Mouse (Mus musculus) testis, adult 2 months (tissue): ENCODE data around the gene Itpr2. TPM values are rescaled to one million over a fixed set of nuclear protein-coding genes. Genes with fewer than 3 reads are reported as not detected.

ENCODE experiments used
- H3K27ac ChIP-seq: fragments of 200-500 bp; 2 replicates; pipeline ENCODE4 v1.5.1; 2012; ENCODE audit warnings: low read depth, low read length; ENCODE audit not compliant: control insufficient read depth, insufficient read depth
- H3K27me3 ChIP-seq: fragments of 200-500 bp; 2 replicates; pipeline ENCODE4 v1.6.1; 2012; ENCODE audit warnings: mild to moderate bottlenecking, low read length, moderate library complexity; ENCODE audit not compliant: control insufficient read depth, insufficient read depth
- H3K36me3 ChIP-seq: fragments of 200-500 bp; 2 replicates; pipeline ENCODE4 v1.6.1; 2012; ENCODE audit warnings: mild to moderate bottlenecking, low read length; ENCODE audit not compliant: control insufficient read depth, insufficient read depth
- H3K4me1 ChIP-seq: fragments of 200-500 bp; 2 replicates; pipeline ENCODE4 v1.6.1; 2012; ENCODE audit warnings: low read length; ENCODE audit not compliant: control insufficient read depth, insufficient read depth
- H3K4me3 ChIP-seq: fragments of 200-500 bp; 2 replicates; pipeline ENCODE4 v1.5.1; 2012; ENCODE audit warnings: low read depth, mild to moderate bottlenecking, low read length, moderate library complexity, mixed read lengths; ENCODE audit not compliant: control insufficient read depth
- CTCF ChIP-seq: fragments of 200-500 bp; IDR thresholded peaks from 2 replicates; pipeline ENCODE4 v1.5.1; 2012; ENCODE audit warnings: low read depth, mild to moderate bottlenecking, inconsistent platforms, low read length, moderate library complexity; ENCODE audit not compliant: control insufficient read depth, insufficient read depth, insufficient replicate concordance
- POLR2A ChIP-seq: fragments of 200-500 bp; IDR thresholded peaks from 2 replicates; pipeline ENCODE4 v1.6.1; 2012; ENCODE audit warnings: low read depth, mild to moderate bottlenecking, inconsistent platforms, low read length, moderate library complexity; ENCODE audit not compliant: control insufficient read depth
- polyA plus RNA-seq: library from polyadenylated mRNA; depleted of rRNA; stranded (reverse); fragments of >200 nt; gene quantifications from 2 replicates; pipeline ENCODE4 v1.2.3, GENCODE M21; 2012

The Itpr2 gene
- polyA plus RNA-seq, 1 experiment: 6.9 TPM

- H3K27me3 ChIP-seq: no peaks in the 10 kb centered on the region
- H3K27ac ChIP-seq: no peak overlapping the region
Measured at GRCm38 (mm10) chr6:146315153-146315552, 186.9 kb downstream of the Itpr2 start.

DNA sequence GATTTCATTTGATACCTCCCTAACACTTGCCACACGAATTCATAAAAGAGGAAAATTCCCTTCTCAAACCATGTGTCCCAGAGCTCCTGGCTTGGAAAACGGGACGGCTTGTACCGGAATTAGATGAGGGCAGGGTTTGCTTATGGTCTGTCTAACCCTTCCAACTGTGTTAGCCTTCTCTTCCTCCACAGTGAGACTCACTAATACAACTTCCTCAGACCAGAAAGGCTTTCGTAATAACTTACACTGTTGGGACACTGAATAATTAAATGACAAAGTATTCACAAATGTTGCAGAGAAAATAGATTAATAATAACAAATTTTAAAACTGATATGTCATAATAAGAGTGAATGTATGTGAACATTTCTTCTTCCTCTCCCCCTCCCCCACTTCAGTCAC lies 187.7 kb downstream of the Itpr2 start:
- no peak overlapping the region for H3K4me3 ChIP-seq
- no peaks in the 10 kb centered on the region for H3K27me3 ChIP-seq
- no peaks in the 10 kb centered on the region for H3K36me3 ChIP-seq
- H3K27ac ChIP-seq: no peak overlapping the region
- no peaks in the 10 kb centered on the region for H3K4me1 ChIP-seq
- TF ChIP-seq POLR2A (no peak), CTCF (no peak)

More at GRCm38 (mm10) chr6:146315153-146315552, 186.9 kb downstream of the Itpr2 start:
- no peak overlapping the region for H3K4me3 ChIP-seq
- TF ChIP-seq POLR2A (no peak), CTCF (no peak)
- no peaks in the 10 kb centered on the region for H3K36me3 ChIP-seq
- H3K4me1 ChIP-seq: no peaks in the 10 kb centered on the region

DNA sequence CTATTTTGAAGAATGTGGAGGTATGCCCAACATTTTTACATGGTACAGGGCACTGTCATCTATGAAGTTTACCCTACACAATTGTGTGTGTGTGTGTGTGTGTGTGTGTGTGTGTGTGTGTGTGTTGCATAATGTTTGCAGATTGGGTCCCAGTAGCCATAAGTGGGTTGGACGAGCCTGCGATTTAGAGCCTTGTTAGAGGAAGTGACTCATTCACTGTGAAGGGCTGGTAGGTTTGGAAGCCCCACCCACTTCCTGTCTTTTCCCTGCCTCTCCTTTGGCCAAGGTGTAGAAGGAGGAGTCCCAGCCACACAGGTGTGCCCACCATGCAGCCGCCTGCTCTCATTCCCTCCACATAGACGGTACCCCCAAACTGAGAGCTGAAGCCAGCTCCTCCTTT lies 188.6 kb downstream of the Itpr2 start:
- H3K4me1 ChIP-seq: no peaks in the 10 kb centered on the region
- H3K4me3 ChIP-seq: no peak overlapping the region
- no peaks in the 10 kb centered on the region for H3K27me3 ChIP-seq
- TF ChIP-seq POLR2A (no peak), CTCF (no peak)
- H3K27ac ChIP-seq: no peak overlapping the region
- H3K36me3 ChIP-seq: no peaks in the 10 kb centered on the region

- Histone ChIP-seq H3K36me3 (no peaks in the 10 kb centered on the region), H3K4me3 (no peak overlapping the region), H3K27ac (no peak overlapping the region), H3K27me3 (no peaks in the 10 kb centered on the region), H3K4me1 (no peaks in the 10 kb centered on the region)
- TF ChIP-seq POLR2A (no peak), CTCF (no peak)
Measured at GRCm38 (mm10) chr6:146310210-146310609, 191.8 kb downstream of the Itpr2 start.

GRCm38 (mm10) chr6:146309335-146309734 lies 192.7 kb downstream of the Itpr2 start:
- H3K27me3 ChIP-seq: no peaks in the 10 kb centered on the region
- H3K4me1 ChIP-seq: no peaks in the 10 kb centered on the region
- H3K4me3 ChIP-seq: no peak overlapping the region
- H3K27ac ChIP-seq: no peak overlapping the region
- H3K36me3 ChIP-seq: no peaks in the 10 kb centered on the region
- TF ChIP-seq POLR2A: no peak
- no peak for TF ChIP-seq CTCF

- TF ChIP-seq CTCF (no peak), POLR2A (no peak)
- Histone ChIP-seq H3K27ac (no peak overlapping the region), H3K36me3 (no peaks in the 10 kb centered on the region), H3K4me3 (no peak overlapping the region), H3K27me3 (no peaks in the 10 kb centered on the region), H3K4me1 (no peaks in the 10 kb centered on the region)
Measured at GRCm38 (mm10) chr6:146305995-146306394, 196.0 kb downstream of the Itpr2 start.

- Histone ChIP-seq H3K36me3 (no peaks in the 10 kb centered on the region), H3K4me3 (no peak overlapping the region), H3K27me3 (no peaks in the 10 kb centered on the region), H3K4me1 (no peaks in the 10 kb centered on the region), H3K27ac (no peak overlapping the region)
- no peak for TF ChIP-seq CTCF
- TF ChIP-seq POLR2A: no peak
Measured at GRCm38 (mm10) chr6:146304088-146304487, 197.9 kb downstream of the Itpr2 start.

DNA sequence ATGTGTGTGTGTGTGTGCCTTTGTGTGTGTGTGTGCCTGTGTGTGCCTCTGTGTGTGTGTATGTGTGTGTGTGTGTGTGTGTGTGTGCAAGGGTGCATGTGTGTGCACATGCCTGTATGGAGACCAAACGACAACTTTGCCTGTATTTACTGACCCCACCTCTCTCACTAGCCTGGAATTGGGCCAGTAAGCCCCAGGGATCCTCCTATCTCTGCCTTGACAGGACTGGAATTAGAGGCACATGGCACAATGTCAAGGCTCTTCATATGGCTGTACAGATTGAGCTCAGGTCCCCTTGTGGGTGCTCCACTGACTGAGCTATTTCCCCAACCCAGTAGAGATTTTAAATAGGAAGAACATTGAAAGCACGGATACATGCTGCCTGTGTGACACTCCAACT lies 198.7 kb downstream of the Itpr2 start:
- Histone ChIP-seq H3K36me3 (no peaks in the 10 kb centered on the region), H3K27ac (no peak overlapping the region), H3K4me3 (no peak overlapping the region), H3K4me1 (no peaks in the 10 kb centered on the region), H3K27me3 (no peaks in the 10 kb centered on the region)
- TF ChIP-seq POLR2A: no peak
- TF ChIP-seq CTCF: no peak
